Mouse (Mus musculus) hindbrain, postnatal 0 days (tissue): ENCODE results near the gene Flywch2. TPM values are rescaled to one million over a fixed set of nuclear protein-coding genes. Genes with fewer than 3 reads are reported as not detected.
A peak's percentile ranks its signal among the peaks of the same experiment; 100 is the strongest.

ENCODE experiments used
- ATAC-seq: fragments of 200-750 bp; cut with Nextera tagmentation; 2 replicates; pipeline ENCODE4 v1.8.0; 2017; ENCODE audit warnings: mild to moderate bottlenecking, moderate TSS enrichment, moderate library complexity
- DNase-seq: peaks from one replicate; pipeline ENCODE4 v3.0.0-alpha.2; 2015; ENCODE audit warnings: low spot score
- H3K27ac ChIP-seq: fragments of 300-500 bp; sonication (generic); 2 replicates; pipeline ENCODE4 v1.5.1; 2014; ENCODE audit warnings: mild to moderate bottlenecking
- H3K27me3 ChIP-seq: fragments of 300-500 bp; sonication (generic); 2 replicates; pipeline ENCODE4 v1.6.1; 2014; ENCODE audit warnings: low read length, mixed read lengths; ENCODE audit not compliant: insufficient read depth
- H3K36me3 ChIP-seq: fragments of 300-500 bp; sonication (generic); 2 replicates; pipeline ENCODE4 v1.6.1; 2014; ENCODE audit warnings: low read length, mixed read lengths; ENCODE audit not compliant: insufficient read depth
- H3K4me1 ChIP-seq: fragments of 300-500 bp; sonication (generic); 2 replicates; pipeline ENCODE4 v1.6.1; 2014; ENCODE audit warnings: antibody characterized with exemption, low read length, mixed read lengths; ENCODE audit not compliant: insufficient read depth
- H3K4me2 ChIP-seq: fragments of 300-500 bp; sonication (generic); 2 replicates; pipeline ENCODE4 v1.6.1; 2014; ENCODE audit warnings: low read depth, mild to moderate bottlenecking, low read length, moderate library complexity, mixed read lengths
- H3K4me3 ChIP-seq: fragments of 300-500 bp; sonication (generic); 2 replicates; pipeline ENCODE4 v1.5.1; 2014; ENCODE audit warnings: low read length
- H3K9ac ChIP-seq: fragments of 300-500 bp; sonication (generic); replicated peaks from 2 replicates; pipeline ENCODE4 v1.6.1; 2014; ENCODE audit warnings: mild to moderate bottlenecking, low read length, moderate library complexity, mixed read lengths
- H3K9me3 ChIP-seq: fragments of 300-500 bp; sonication (generic); 2 replicates; pipeline ENCODE4 v1.6.1; 2016; ENCODE audit warnings: low read length, mixed read lengths
- CTCF ChIP-seq: IDR thresholded peaks from 2 replicates; pipeline ENCODE4 v1.5.1; 2016; ENCODE audit warnings: antibody characterized with exemption, control low read depth, low read depth
- WGBS: fragments of 180-500 bp; shearing (Covaris S2); extraction: QIAGEN DNeasy Blood & Tissue Kit; methylation state at CpG from one replicate; pipeline ENCODE4 v1.1.7; 2014; 5-methylcytosine and 5-hydroxymethylcytosine counted together
- polyA plus RNA-seq: library from polyadenylated mRNA; unstranded; fragments of >200 nt; fragmentation: Nextera tagmentation; extraction: Ambion mirVana; gene quantifications from 2 replicates; pipeline ENCODE4 v1.2.1, GENCODE M21; 2015
- total RNA-seq: library from RNA; depleted of rRNA; stranded (reverse); fragments of >200 nt; gene quantifications from 2 replicates; pipeline ENCODE4 v1.2.3, GENCODE M21; 2014

The Flywch2 gene
- total and polyA plus RNA-seq, 2 experiments from 2014 or later: 83.8 to 123 TPM

GRCm38 (mm10) chr17:23806867-23807266 is 21.0 kb upstream of the Flywch2 start:
- H3K36me3 ChIP-seq: peaks cover 35% of the 10 kb centered on the region
- WGBS: 71% methylated on average over 25 of the region's 25 CpGs
- H3K4me1 ChIP-seq: peaks cover 19% of the 10 kb centered on the region
- no peaks in the 10 kb centered on the region for H3K9me3 ChIP-seq
- H3K9ac ChIP-seq: no peak overlapping the region
- no peak for TF ChIP-seq CTCF
- ATAC-seq: no peak
- H3K4me2 ChIP-seq: peak overlapping the region; percentile 90
- DNase-seq: no peak
- H3K4me3 ChIP-seq: no peak overlapping the region
- no peak overlapping the region for H3K27ac ChIP-seq
- H3K27me3 ChIP-seq: no peaks in the 10 kb centered on the region

DNA sequence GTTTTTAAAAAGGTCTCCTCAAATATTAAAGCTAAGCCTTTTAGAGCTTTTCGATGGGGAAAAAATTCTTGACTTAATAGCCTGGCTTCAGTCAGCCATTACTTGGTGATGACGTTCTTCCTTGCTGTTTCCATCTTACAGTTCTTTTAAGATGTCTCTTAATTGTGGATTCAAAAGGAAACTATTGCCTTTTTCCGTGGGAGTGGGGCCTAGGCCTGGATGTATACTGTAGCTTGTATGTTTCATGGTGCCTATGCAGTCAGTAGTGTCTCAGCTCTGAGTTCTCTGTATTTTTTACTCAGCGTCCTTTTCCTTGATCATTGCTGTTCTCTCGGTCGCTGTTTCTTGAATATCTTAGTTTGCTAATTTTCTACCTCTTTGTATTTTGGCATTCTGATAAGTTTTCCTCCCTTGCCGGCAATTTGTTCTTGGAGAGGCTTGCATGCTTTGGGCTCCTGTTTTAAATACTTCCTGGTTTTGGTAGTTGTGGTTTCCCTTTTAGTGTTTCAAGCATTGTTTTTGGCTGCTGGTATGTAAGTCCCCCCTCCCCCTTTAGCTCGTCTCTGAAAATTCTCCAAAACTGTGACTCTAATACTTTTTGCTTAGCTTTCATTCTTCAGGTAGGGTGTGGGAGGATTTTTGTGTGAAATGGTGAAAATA is 18.7 kb upstream of the Flywch2 start:
- TF ChIP-seq CTCF: no peak
- DNase-seq: no peak
- 3% methylated on average over 8 of the region's 8 CpGs for WGBS
- H3K9ac ChIP-seq: peak overlapping the region; percentile 83
- peaks cover 16% of the 10 kb centered on the region for H3K36me3 ChIP-seq
- H3K27me3 ChIP-seq: no peaks in the 10 kb centered on the region
- no peak for ATAC-seq
- peaks cover 19% of the 10 kb centered on the region for H3K4me1 ChIP-seq
- peak overlapping the region; percentile 90 for H3K4me2 ChIP-seq
- 0 out of 2 replicates have a peak overlapping the region, but pooled peaks have one; percentile 98 for H3K27ac ChIP-seq
- no peaks in the 10 kb centered on the region for H3K9me3 ChIP-seq
- H3K4me3 ChIP-seq: peak overlapping the region; percentile 99

DNA sequence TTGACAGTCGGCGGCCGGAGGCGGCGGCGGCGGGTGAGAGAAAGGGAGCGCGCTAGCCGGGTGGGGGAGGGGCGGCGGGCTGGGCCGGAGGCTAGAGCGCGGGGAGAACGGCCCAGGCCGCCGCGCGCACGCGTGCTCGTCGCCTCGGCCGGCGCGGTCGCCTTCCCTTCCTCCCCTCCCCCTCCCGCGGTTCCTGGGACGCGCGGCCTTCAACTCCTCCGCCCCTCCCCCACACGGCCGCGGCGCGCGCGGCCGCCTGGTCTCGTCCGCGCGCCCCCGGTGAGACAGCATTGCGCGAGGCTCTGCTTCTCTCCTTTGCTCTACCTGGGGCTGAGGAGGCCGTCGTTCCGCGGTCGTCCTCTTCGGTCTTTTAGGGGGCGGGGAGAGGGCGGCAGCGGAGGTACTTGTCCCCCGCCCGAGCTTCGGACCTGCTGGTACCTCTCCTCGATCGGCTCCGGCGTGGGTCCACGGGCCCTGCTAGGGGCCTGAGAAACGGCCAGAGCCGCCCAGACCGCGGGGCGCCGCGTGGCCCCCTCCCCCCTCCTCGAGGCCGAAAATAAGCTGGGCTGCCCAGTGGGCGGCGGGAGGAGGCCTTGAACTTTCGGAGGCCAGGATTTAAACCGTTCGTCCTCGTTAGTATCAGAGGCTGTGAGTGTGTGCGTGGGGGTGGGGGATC is 17.6 kb upstream of the Flywch2 start:
- H3K9me3 ChIP-seq: no peaks in the 10 kb centered on the region
- peak overlapping the region; percentile 83 for H3K9ac ChIP-seq
- H3K27ac ChIP-seq: peak overlapping the region; percentile 98
- ATAC-seq (peak; percentile 56), DNase-seq (peak; percentile 92)
- peak overlapping the region; percentile 99 for H3K4me3 ChIP-seq
- peaks cover 19% of the 10 kb centered on the region for H3K4me1 ChIP-seq
- no peaks in the 10 kb centered on the region for H3K27me3 ChIP-seq
- peak overlapping the region; percentile 90 for H3K4me2 ChIP-seq
- no peak for TF ChIP-seq CTCF
- WGBS: 2% methylated on average over 49 of the region's 83 CpGs
- H3K36me3 ChIP-seq: peaks cover 6% of the 10 kb centered on the region

DNA sequence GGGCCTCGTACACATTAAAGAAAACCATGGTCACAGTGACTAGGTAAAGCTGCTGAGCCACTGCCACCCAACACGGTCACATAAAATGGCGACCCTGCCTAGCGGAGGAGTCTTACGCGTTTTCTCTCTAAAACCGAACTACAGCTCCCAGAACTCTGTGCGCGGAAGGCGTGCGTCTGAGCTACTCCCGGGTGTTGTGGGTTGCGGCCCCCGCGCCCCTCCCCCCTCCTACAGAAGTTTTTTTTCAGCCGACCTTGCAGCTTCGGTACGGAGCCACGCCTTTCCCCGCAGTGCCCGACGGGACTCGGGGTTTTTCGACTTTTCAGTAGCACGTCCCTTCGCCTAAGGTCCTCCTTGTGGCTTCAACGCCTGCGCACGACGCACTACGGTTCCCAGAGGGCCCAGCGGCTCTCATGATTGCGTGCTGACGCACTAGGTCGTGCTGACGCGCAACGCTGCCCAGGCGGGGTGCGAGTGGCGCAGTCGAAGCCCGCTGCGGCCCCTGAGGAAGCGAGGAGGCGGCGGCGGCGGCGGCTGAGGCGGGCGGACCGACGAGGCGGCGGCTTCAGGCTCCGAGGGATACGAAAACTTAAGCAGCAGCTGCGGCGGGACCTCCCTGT is 17.0 kb upstream of the Flywch2 start:
- ATAC-seq (peak; percentile 98), DNase-seq (peak; percentile 100)
- Histone ChIP-seq H3K9me3 (no peaks in the 10 kb centered on the region), H3K9ac (peak overlapping the region; percentile 83), H3K4me2 (peak overlapping the region; percentile 90), H3K27me3 (no peaks in the 10 kb centered on the region), H3K4me1 (peaks cover 19% of the 10 kb centered on the region), H3K27ac (peak overlapping the region; percentile 98), H3K4me3 (peak overlapping the region; percentile 99), H3K36me3 (no peaks in the 10 kb centered on the region)
- 0 out of 2 replicates have a peak, but pooled peaks have one; percentile 16 for TF ChIP-seq CTCF
- under 1% methylated on average over 59 of the region's 60 CpGs for WGBS

- Histone ChIP-seq H3K4me2 (no peak overlapping the region), H3K27ac (no peak overlapping the region), H3K9me3 (no peaks in the 10 kb centered on the region), H3K9ac (no peak overlapping the region), H3K4me1 (peaks cover 9% of the 10 kb centered on the region), H3K4me3 (no peak overlapping the region), H3K27me3 (no peaks in the 10 kb centered on the region), H3K36me3 (no peaks in the 10 kb centered on the region)
- DNase-seq: no peak
- WGBS: 92% methylated on average over 10 of the region's 10 CpGs
- no peak for ATAC-seq
- no peak for TF ChIP-seq CTCF
Measured at GRCm38 (mm10) chr17:23801627-23802026, 15.7 kb upstream of the Flywch2 start.

- Histone ChIP-seq H3K9me3 (no peaks in the 10 kb centered on the region), H3K4me2 (no peak overlapping the region), H3K27ac (no peak overlapping the region), H3K4me3 (no peak overlapping the region), H3K9ac (no peak overlapping the region), H3K4me1 (no peaks in the 10 kb centered on the region), H3K36me3 (no peaks in the 10 kb centered on the region), H3K27me3 (no peaks in the 10 kb centered on the region)
- no peak for ATAC-seq
- no peak for DNase-seq
- no peak for TF ChIP-seq CTCF
- WGBS: 85% methylated on average over 7 of the region's 7 CpGs
Measured at GRCm38 (mm10) chr17:23797316-23797715, 11.4 kb upstream of the Flywch2 start.
